Mouse (Mus musculus): ENCODE measurements around the gene Gm20696.

DNA sequence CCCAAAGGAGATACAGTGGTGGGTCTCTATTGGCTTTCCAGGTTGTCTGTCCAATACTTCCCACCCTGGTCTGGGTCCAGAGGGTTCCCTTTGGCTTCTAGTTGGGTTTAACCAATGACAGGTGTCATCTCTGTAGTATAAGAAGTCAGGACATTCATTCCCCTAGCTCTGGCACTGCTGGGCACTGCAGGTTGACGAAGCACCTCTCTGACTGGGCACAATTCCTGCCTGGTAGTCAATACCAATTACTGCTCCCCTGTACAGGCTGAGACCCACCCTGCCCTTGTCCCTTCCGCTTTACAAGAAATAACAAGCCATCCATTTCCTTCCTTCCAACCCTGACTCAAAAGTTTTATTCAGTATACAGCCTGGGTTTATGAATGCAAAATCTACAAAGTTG, 226.0 kb downstream of the Gm20696 start:
- TF ChIP-seq POLR2A (IDR thresholded peaks at IDR 0.05; ENCODE audit: borderline replicate concordance, control insufficient read depth, low read depth, low read length) (no peak), CTCF (IDR thresholded peaks at IDR 0.05; ENCODE audit: control insufficient read depth, insufficient read depth, low read length) (no peak)
